Mouse (Mus musculus) limb, embryonic 14.5 days (tissue): ENCODE measurements around the gene Tmcc3. TPM values are rescaled to one million over a fixed set of nuclear protein-coding genes. Genes with fewer than 3 reads are reported as not detected.

Source experiments
- ATAC-seq: fragments of 200-750 bp; cut with Nextera tagmentation; 2 replicates; pipeline ENCODE4 v1.8.0; 2017; ENCODE audit warnings: low read depth, moderate number of reproducible peaks, moderate TSS enrichment; ENCODE audit not compliant: low FRiP score
- DNase-seq: peaks from one replicate; pipeline ENCODE4 v3.0.0-alpha.2; 2015; ENCODE audit warnings: low spot score
- H3K27ac ChIP-seq: fragments of 300-500 bp; sonication (generic); replicated peaks from 2 replicates; pipeline ENCODE4 v1.5.1; 2014; ENCODE audit warnings: low read depth, mild to moderate bottlenecking, low read length, moderate library complexity, mixed read lengths
- H3K27me3 ChIP-seq: fragments of 300-500 bp; sonication (generic); 2 replicates; pipeline ENCODE4 v1.6.1; 2014; ENCODE audit warnings: low read length, mixed read lengths; ENCODE audit not compliant: control insufficient read depth, insufficient read depth
- H3K36me3 ChIP-seq: fragments of 300-500 bp; sonication (generic); 2 replicates; pipeline ENCODE4 v1.6.1; 2014; ENCODE audit warnings: mild to moderate bottlenecking, low read length, moderate library complexity, mixed read lengths; ENCODE audit not compliant: control insufficient read depth, insufficient read depth
- H3K4me1 ChIP-seq: fragments of 300-500 bp; sonication (generic); 2 replicates; pipeline ENCODE4 v1.6.1; 2014; ENCODE audit warnings: antibody characterized with exemption, low read length, mixed read lengths; ENCODE audit not compliant: control insufficient read depth, insufficient read depth
- H3K4me2 ChIP-seq: fragments of 300-500 bp; sonication (generic); replicated peaks from 2 replicates; pipeline ENCODE4 v1.6.1; 2014; ENCODE audit warnings: low read depth, mild to moderate bottlenecking, low read length, moderate library complexity; ENCODE audit not compliant: severe bottlenecking
- H3K4me3 ChIP-seq: fragments of 300-500 bp; sonication (generic); replicated peaks from 2 replicates; pipeline ENCODE4 v1.5.1; 2014; ENCODE audit warnings: low read length
- H3K9ac ChIP-seq: fragments of 300-500 bp; sonication (generic); 2 replicates; pipeline ENCODE4 v1.6.1; 2014; ENCODE audit warnings: mild to moderate bottlenecking, low read depth, low read length, moderate library complexity; ENCODE audit not compliant: severe bottlenecking
- H3K9me3 ChIP-seq: fragments of 300-500 bp; sonication (generic); 2 replicates; pipeline ENCODE4 v1.6.1; 2016; ENCODE audit warnings: low read length; ENCODE audit not compliant: control insufficient read depth
- POLR2A ChIP-seq: fragments of 200-500 bp; IDR thresholded peaks from 2 replicates; pipeline ENCODE4 v1.8.0; 2012; ENCODE audit warnings: inconsistent platforms, mild to moderate bottlenecking, moderate library complexity, borderline replicate concordance; ENCODE audit not compliant: insufficient read depth, insufficient read length; ENCODE audit errors: extremely low read depth
- WGBS: fragments of 180-500 bp; shearing (Covaris S2); extraction: QIAGEN DNeasy Blood & Tissue Kit; methylation state at CpG from one replicate; pipeline ENCODE4 v1.1.7; 2014; 5-methylcytosine and 5-hydroxymethylcytosine counted together
- polyA plus RNA-seq, 2 experiments: library from polyadenylated mRNA; depleted of rRNA in 1 of 2; stranded (reverse) in 1 of 2; unstranded in 1 of 2; fragments of >200 nt; fragmentation: Nextera tagmentation in 1 of 2; extraction: Ambion mirVana in 1 of 2; gene quantifications; 2 replicates each; pipeline versions ENCODE4 v1.2.1 to v1.2.3; 2012 to 2014

Tmcc3 gene
- polyA plus RNA-seq, 2 experiments, result 10.5 to 18.2 TPM

GRCm38 (mm10) chr10:94332358-94333137 lies 20.8 kb downstream of the Tmcc3 start:
- no peak overlapping the region for H3K27ac ChIP-seq
- H3K4me1 ChIP-seq, result 0 out of 2 replicates have a peak, but pooled peaks cover 8% of the 10 kb centered on the region
- no peak for ATAC-seq
- no peaks in the 10 kb centered on the region for H3K36me3 ChIP-seq
- H3K27me3 ChIP-seq, result no peaks in the 10 kb centered on the region
- H3K4me2 ChIP-seq, result no peak overlapping the region
- DNase-seq, result no peak
- no peak overlapping the region for H3K4me3 ChIP-seq
- WGBS, result 86% methylated on average over 16 of the region's 16 CpGs
- TF ChIP-seq POLR2A, result no peak
- H3K9me3 ChIP-seq, result no peaks in the 10 kb centered on the region
- H3K9ac ChIP-seq, result no peak overlapping the region

GRCm38 (mm10) chr10:94333328-94333727 lies 21.6 kb downstream of the Tmcc3 start:
- Histone ChIP-seq H3K4me2 (no peak overlapping the region), H3K27me3 (no peaks in the 10 kb centered on the region), H3K27ac (no peak overlapping the region), H3K9ac (no peak overlapping the region), H3K4me1 (0 out of 2 replicates have a peak, but pooled peaks cover 8% of the 10 kb centered on the region), H3K36me3 (no peaks in the 10 kb centered on the region), H3K9me3 (no peaks in the 10 kb centered on the region), H3K4me3 (no peak overlapping the region)
- TF ChIP-seq POLR2A, result no peak
- no peak for ATAC-seq
- DNase-seq, result no peak
- WGBS, result 83% methylated on average over 8 of the region's 8 CpGs

GRCm38 (mm10) chr10:94335047-94335446 lies 23.3 kb downstream of the Tmcc3 start:
- Histone ChIP-seq H3K9ac (no peak overlapping the region), H3K4me3 (no peak overlapping the region), H3K36me3 (no peaks in the 10 kb centered on the region), H3K4me1 (0 out of 2 replicates have a peak, but pooled peaks cover 4% of the 10 kb centered on the region), H3K9me3 (no peaks in the 10 kb centered on the region), H3K27me3 (no peaks in the 10 kb centered on the region), H3K27ac (no peak overlapping the region), H3K4me2 (no peak overlapping the region)
- WGBS, result 56% methylated on average over 10 of the region's 10 CpGs
- no peak for TF ChIP-seq POLR2A
- ATAC-seq (no peak), DNase-seq (no peak)

GRCm38 (mm10) chr10:94336071-94336470 lies 24.3 kb downstream of the Tmcc3 start:
- Histone ChIP-seq H3K4me3 (no peak overlapping the region), H3K27ac (no peak overlapping the region), H3K4me1 (0 out of 2 replicates have a peak, but pooled peaks cover 3% of the 10 kb centered on the region), H3K36me3 (no peaks in the 10 kb centered on the region), H3K27me3 (no peaks in the 10 kb centered on the region), H3K9ac (no peak overlapping the region), H3K9me3 (no peaks in the 10 kb centered on the region), H3K4me2 (no peak overlapping the region)
- no peak for ATAC-seq
- no peak for DNase-seq
- WGBS, result 72% methylated on average over 6 of the region's 6 CpGs
- no peak for TF ChIP-seq POLR2A

- Histone ChIP-seq H3K4me2 (no peak overlapping the region), H3K9ac (no peak overlapping the region), H3K4me1 (no peaks in the 10 kb centered on the region), H3K36me3 (no peaks in the 10 kb centered on the region), H3K27me3 (no peaks in the 10 kb centered on the region), H3K27ac (no peak overlapping the region), H3K9me3 (no peaks in the 10 kb centered on the region), H3K4me3 (no peak overlapping the region)
- TF ChIP-seq POLR2A, result no peak
- no peak for ATAC-seq
- no peak for DNase-seq
- WGBS, result 69% methylated on average over 17 of the region's 17 CpGs
These were observed 29.8 kb downstream of the Tmcc3 start for GRCm38 (mm10) chr10:94341501-94341900.
